Mouse (Mus musculus): ENCODE data around the gene Fcrl5. TPM values are rescaled to one million over a fixed set of nuclear protein-coding genes. Genes with fewer than 3 reads are reported as not detected.

Gene Fcrl5
- not detected in 2 replicates for polyA plus RNA-seq (2015; fragmentation: Nextera tagmentation; extraction: Ambion mirVana)

DNA sequence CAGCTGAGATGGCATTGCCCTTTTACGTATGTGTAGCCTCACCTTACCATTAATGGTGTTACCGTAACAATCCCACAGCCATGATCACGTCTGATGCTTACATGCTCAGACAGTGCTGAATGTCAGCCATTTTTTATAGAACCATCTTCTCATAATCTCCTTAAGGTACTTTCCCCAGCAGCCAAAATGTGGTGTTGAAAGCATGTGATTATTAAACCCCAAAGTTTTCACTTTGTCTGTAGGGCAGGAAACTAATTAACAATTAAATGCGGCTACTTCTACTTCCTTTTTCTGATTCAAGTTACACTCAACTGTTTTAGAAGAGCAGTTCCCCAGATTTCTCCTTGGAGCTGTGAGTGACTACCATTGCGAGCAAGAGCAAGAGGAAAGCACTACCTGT, at the start of gene Fcrl5:
TSS of gene Fcrl5 (plus strand) at position 295 of the 400 bp plus-strand sequence.
- H3K4me1 ChIP-seq (ENCODE audit: insufficient read depth) = no peaks in the 10 kb centered on the region
- no peak for DNase-seq
- 65% methylated on average over 5 of the region's 5 CpGs for WGBS (ENCODE audit: insufficient replicate concordance)
- H3K4me3 ChIP-seq (ENCODE audit: low read depth, low read length) = no peak within 1 kb of the TSS
- no peak for ATAC-seq
- H3K9me3 ChIP-seq (ENCODE audit: low read length) = no peaks in the 10 kb centered on the region
- H3K4me2 ChIP-seq (ENCODE audit: low read depth, low read length) = no peak within 1 kb of the TSS
- H3K27ac ChIP-seq (ENCODE audit: low read depth) = no peak within 1 kb of the TSS
- H3K27me3 ChIP-seq (ENCODE audit: insufficient read depth, low read length) = no peaks in the 10 kb centered on the region
- TF ChIP-seq CTCF (IDR thresholded peaks at IDR 0.05; ENCODE audit: low read depth) = no peak
- no peak for TF ChIP-seq EP300 (IDR thresholded peaks at IDR 0.05; ENCODE audit: low read depth)
- no peak within 1 kb of the TSS for H3K9ac ChIP-seq (replicated peaks)
- H3K36me3 ChIP-seq (replicated peaks; ENCODE audit: insufficient read depth, low read length) = no peaks in the 10 kb centered on the region

DNA sequence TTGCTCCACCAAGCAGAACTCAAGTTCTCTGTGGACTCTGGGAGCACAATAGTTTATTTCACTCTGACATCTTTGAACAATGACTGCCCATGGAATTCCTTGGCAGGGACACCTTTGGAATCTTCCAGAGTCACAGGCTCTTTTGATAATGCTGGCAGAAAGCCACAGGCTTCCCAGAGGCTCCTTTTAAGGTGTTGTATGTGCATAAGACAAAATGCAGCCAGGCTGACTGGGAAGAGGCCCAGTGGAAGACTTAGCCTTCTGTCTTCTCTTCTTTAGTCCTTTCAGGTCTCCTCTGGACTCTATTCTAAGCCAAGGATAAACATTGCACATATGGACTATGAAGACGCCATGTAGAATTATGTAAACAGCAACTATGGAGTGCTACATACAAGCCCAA, 44.6 kb upstream of the Fcrl5 start:
- Histone ChIP-seq H3K27me3 (ENCODE audit: insufficient read depth, low read length) (no peaks in the 10 kb centered on the region), H3K9me3 (ENCODE audit: low read length) (no peaks in the 10 kb centered on the region), H3K9ac (replicated peaks) (no peak overlapping the region), H3K4me2 (ENCODE audit: low read depth, low read length) (no peak overlapping the region), H3K36me3 (replicated peaks; ENCODE audit: insufficient read depth, low read length) (no peaks in the 10 kb centered on the region), H3K4me1 (ENCODE audit: insufficient read depth) (no peaks in the 10 kb centered on the region), H3K27ac (ENCODE audit: low read depth) (no peak overlapping the region), H3K4me3 (ENCODE audit: low read depth, low read length) (no peak overlapping the region)
- 65% methylated on average over 1 of the region's 1 CpGs for WGBS (ENCODE audit: insufficient replicate concordance)
- TF ChIP-seq EP300 (IDR thresholded peaks at IDR 0.05; ENCODE audit: low read depth) (no peak), CTCF (IDR thresholded peaks at IDR 0.05; ENCODE audit: low read depth) (no peak)
- peak; percentile 3 for DNase-seq
- no peak for ATAC-seq

DNA sequence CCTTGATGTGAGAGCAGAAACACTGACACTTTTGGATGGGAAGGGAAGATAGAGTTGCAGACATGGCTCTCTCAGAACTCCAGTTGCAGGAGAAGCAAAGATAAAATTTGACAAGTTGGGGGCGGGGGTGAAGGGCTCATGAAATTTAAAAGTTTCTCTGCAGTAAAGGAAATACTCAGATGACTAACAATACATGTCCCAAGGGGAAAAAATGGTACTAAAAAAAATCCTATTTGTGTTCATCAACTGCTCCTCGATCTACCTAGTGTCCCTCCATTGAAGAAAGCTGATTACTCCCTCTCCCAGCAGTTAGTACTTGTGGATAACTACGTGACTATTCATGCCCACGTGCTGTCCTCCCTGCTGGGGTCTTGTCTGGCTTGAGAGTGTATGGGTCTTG, 36.8 kb upstream of the Fcrl5 start:
- Histone ChIP-seq H3K27me3 (ENCODE audit: insufficient read depth, low read length) (no peaks in the 10 kb centered on the region), H3K9ac (replicated peaks) (no peak overlapping the region), H3K4me3 (ENCODE audit: low read depth, low read length) (no peak overlapping the region), H3K4me1 (ENCODE audit: insufficient read depth) (no peaks in the 10 kb centered on the region), H3K4me2 (ENCODE audit: low read depth, low read length) (no peak overlapping the region), H3K36me3 (replicated peaks; ENCODE audit: insufficient read depth, low read length) (no peaks in the 10 kb centered on the region), H3K27ac (ENCODE audit: low read depth) (no peak overlapping the region), H3K9me3 (ENCODE audit: low read length) (no peaks in the 10 kb centered on the region)
- DNase-seq (no peak), ATAC-seq (no peak)
- TF ChIP-seq EP300 (IDR thresholded peaks at IDR 0.05; ENCODE audit: low read depth) (no peak), CTCF (IDR thresholded peaks at IDR 0.05; ENCODE audit: low read depth) (no peak)
- WGBS (ENCODE audit: insufficient replicate concordance) = 57% methylated on average over 4 of the region's 4 CpGs

DNA sequence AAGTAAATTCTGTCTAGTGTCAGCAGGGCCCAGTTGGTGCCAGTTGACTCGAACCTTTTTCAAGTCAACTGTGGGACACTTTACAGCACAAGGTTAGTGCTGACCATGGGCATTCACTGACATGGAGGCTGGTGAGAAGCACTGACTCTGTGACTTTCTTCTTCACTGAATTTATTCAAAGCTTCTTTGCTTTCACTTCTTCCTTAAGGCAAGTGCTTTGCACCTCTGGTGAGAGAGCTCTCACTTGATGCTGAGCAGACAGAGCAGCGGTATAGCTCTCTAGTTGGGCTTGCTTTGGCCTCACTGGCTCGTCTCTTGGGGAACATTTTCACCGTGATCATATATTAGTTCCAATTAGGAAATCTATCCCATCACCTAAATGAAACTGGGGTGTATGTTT, 35.7 kb upstream of the Fcrl5 start:
- Histone ChIP-seq H3K4me1 (ENCODE audit: insufficient read depth) (no peaks in the 10 kb centered on the region), H3K4me3 (ENCODE audit: low read depth, low read length) (no peak overlapping the region), H3K27me3 (ENCODE audit: insufficient read depth, low read length) (no peaks in the 10 kb centered on the region), H3K27ac (ENCODE audit: low read depth) (no peak overlapping the region), H3K36me3 (replicated peaks; ENCODE audit: insufficient read depth, low read length) (no peaks in the 10 kb centered on the region), H3K9ac (replicated peaks) (no peak overlapping the region), H3K4me2 (ENCODE audit: low read depth, low read length) (no peak overlapping the region), H3K9me3 (ENCODE audit: low read length) (no peaks in the 10 kb centered on the region)
- no peak for ATAC-seq
- 69% methylated on average over 4 of the region's 4 CpGs for WGBS (ENCODE audit: insufficient replicate concordance)
- no peak for TF ChIP-seq EP300 (IDR thresholded peaks at IDR 0.05; ENCODE audit: low read depth)
- TF ChIP-seq CTCF (IDR thresholded peaks at IDR 0.05; ENCODE audit: low read depth) = no peak
- DNase-seq = no peak

DNA sequence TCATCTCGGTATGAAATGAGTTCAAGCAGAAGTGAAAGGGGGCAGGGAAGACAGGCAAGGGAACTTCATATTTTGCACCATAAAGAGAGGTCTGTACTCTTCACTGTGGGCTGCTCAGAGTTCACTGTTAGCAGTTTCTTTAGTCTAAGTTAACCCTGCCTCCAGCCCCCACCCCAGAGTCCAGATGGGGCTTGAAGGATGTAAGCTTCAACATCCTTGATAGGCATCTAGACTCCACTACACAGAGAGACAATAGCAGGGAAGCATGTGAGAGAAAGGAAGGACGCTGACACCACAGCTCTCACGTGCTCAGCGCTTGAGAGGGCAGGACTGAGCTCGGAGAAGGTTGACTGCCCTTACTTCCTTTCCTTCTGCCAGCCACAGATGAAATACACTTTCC, 34.3 kb upstream of the Fcrl5 start:
- ATAC-seq = peak; percentile 35; the same call in 1 of the 2 replicates
- 28% methylated on average over 5 of the region's 5 CpGs for WGBS (ENCODE audit: insufficient replicate concordance)

DNA sequence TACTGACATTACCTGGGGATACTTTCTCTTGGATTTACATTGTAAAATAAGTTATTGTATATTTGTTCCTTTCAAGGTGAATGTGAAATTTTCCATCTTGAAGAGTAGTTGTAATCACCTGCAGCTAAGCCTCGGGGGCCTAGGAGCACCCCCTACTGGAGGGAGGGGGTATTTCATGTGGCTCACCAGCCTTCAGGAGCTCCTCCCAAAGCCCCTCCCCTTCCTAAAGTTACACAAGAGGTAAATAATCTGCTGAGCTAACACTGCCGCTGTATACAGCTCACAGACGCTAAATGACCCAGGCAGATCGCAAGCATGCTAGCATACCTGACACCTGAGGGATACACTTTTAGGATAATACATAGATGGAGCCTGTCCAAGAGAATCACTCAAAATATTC, 27.4 kb upstream of the Fcrl5 start:
- Histone ChIP-seq H3K4me2 (ENCODE audit: low read depth, low read length) (no peak overlapping the region), H3K4me1 (ENCODE audit: insufficient read depth) (no peaks in the 10 kb centered on the region), H3K27me3 (ENCODE audit: insufficient read depth, low read length) (no peaks in the 10 kb centered on the region), H3K9ac (replicated peaks) (no peak overlapping the region), H3K27ac (ENCODE audit: low read depth) (no peak overlapping the region), H3K4me3 (ENCODE audit: low read depth, low read length) (no peak overlapping the region), H3K36me3 (replicated peaks; ENCODE audit: insufficient read depth, low read length) (no peaks in the 10 kb centered on the region), H3K9me3 (ENCODE audit: low read length) (no peaks in the 10 kb centered on the region)
- 9% methylated on average over 4 of the region's 4 CpGs for WGBS (ENCODE audit: insufficient replicate concordance)
- DNase-seq (peak; percentile 68), ATAC-seq (peak; percentile 54)
- TF ChIP-seq CTCF (IDR thresholded peaks at IDR 0.05; ENCODE audit: low read depth) (peak; percentile 73), EP300 (IDR thresholded peaks at IDR 0.05; ENCODE audit: low read depth) (no peak)

More for the DNA sequence above, 34.3 kb upstream of the Fcrl5 start:
- Histone ChIP-seq H3K4me3 (ENCODE audit: low read depth, low read length) (no peak overlapping the region), H3K27ac (ENCODE audit: low read depth) (peak overlapping the region; percentile 71; the same call in 1 of the 2 replicates), H3K9me3 (ENCODE audit: low read length) (no peaks in the 10 kb centered on the region), H3K4me2 (ENCODE audit: low read depth, low read length) (peak overlapping the region; percentile 49), H3K27me3 (ENCODE audit: insufficient read depth, low read length) (no peaks in the 10 kb centered on the region), H3K4me1 (ENCODE audit: insufficient read depth) (no peaks in the 10 kb centered on the region), H3K9ac (replicated peaks) (no peak overlapping the region), H3K36me3 (replicated peaks; ENCODE audit: insufficient read depth, low read length) (no peaks in the 10 kb centered on the region)
- TF ChIP-seq EP300 (IDR thresholded peaks at IDR 0.05; ENCODE audit: low read depth) (no peak), CTCF (IDR thresholded peaks at IDR 0.05; ENCODE audit: low read depth) (no peak)
- DNase-seq = peak; percentile 27

Data from liver, postnatal 0 days (tissue).